Mouse (Mus musculus): ENCODE results near the gene P4ha2.
"Not testable (repeated sequence)": the region's sequence is repeated elsewhere in the genome, so short reads cannot be mapped to it uniquely, and the experiment has no call there.

The P4ha2 gene

DNA sequence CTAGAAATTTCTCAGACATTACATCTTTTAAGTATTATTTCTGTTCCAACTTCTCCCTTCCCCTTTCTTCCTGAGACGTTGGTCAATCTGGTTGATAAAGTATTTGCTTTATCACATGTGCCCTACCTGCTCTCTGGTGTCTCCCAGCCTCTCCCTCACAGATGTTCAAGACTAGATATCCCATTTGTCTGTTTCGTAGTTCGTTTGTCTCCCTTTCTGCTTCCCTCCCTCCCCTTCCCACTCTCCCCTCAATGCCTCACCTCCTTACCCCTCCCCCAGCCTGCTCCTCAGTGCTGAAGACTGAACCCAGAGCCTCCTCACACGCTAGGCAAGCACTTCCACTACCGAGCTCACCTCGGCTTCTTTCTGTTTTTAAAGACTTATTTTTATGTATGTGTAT lies 35.0 kb downstream of the P4ha2 start:
- no peak for DNase-seq (ENCODE audit: low spot score)

DNA sequence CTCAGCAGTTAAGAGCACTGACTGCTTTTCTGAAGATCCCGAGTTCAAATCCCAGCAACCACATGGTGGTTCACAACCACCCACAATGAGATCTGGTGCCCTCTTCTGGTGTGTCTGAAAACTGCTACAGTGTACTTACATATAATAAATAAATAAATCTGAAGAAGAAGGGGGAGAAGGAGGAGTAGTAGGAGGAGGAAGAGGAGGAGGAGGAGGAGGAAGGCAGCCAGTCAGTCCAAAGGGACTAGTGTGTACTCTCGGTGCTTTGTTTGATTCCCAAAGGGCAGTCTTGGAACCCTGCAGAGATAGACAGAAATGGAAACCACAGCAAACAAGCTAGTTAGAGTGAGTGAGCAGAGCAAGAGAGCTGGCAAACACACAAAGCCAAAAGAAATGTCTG lies 40.3 kb downstream of the P4ha2 start:
- not testable (repeated sequence) for DNase-seq (ENCODE audit: low spot score)

GRCm38 (mm10) chr11:54141200-54141971 lies 41.5 kb downstream of the P4ha2 start:
- no peak for DNase-seq (ENCODE audit: low spot score)

DNA sequence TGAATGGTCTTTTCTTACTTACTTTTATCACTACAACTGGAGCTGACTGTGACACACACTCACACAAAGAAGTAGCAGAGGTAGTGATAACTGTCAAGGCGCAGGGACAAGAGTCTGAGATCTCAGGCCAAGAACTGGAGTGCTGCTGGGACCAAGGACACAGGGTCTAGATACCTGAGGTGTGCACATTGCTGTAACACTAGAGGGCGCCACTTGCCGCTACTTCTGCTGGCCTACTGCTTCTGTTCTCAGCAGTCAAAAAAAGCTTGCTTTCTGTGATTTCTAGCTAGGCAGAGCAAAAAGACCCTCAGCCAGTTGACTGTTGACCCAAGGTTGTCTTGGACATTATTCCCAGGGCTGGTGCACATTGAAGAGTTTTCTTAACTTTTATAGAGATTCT lies 45.0 kb downstream of the P4ha2 start:
- peak; percentile 40 for DNase-seq (ENCODE audit: low spot score)

GRCm38 (mm10) chr11:54145990-54146389 lies 46.1 kb downstream of the P4ha2 start:
- DNase-seq (ENCODE audit: low spot score) = no peak

DNA sequence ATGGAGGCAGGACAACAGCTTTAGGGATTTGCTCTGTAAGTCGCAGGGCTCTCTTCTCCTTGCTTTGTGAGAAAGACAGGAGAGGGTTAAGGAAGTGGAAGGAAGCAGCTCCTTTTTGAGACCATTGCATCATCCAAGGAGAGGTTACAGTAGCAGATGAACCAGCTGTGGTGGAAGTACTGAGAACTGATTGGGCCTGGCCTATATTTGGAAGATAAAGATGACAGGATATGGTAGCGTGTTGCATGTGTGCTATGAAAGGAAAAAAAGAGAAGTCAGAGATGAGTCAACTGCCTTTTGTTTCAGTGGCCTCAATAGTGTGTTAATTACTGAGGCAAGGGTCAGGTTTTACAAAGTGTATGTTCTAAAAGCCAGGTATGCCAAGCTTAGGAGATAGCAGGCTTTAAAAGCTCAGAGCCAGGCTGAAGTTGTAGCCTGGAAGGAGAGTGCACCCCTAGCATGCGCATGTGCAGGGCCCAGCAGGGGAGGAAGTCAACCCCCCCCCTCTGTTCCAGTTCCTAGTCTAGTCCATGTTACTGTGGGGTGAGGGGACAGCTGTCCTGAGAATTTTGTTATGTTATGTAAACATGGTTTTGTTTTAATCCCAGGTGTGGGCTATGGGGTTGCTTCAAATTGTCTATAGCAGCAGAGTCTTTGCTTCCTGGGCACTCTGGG lies 50.0 kb downstream of the P4ha2 start:
- DNase-seq (ENCODE audit: low spot score) = no peak

DNA sequence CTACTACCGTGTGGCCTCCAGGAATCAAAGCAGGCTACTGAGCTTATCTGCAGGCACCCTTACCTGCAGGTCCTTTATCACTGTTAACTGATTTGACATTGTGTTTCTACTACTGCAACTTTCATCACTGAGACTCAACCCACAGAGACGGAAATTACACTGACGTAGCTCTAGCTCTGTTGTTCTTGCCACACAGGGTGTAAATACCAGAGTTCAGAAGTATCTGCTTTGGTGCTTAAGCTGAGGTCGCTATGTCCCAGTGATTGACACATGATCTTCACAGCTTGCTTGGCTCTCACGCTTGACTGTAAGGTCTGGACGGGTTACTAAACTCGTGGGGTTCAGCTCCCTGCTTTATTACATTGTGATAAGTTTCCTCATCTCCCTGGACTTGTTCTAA lies 51.2 kb downstream of the P4ha2 start:
- no peak for DNase-seq (ENCODE audit: low spot score)

DNA sequence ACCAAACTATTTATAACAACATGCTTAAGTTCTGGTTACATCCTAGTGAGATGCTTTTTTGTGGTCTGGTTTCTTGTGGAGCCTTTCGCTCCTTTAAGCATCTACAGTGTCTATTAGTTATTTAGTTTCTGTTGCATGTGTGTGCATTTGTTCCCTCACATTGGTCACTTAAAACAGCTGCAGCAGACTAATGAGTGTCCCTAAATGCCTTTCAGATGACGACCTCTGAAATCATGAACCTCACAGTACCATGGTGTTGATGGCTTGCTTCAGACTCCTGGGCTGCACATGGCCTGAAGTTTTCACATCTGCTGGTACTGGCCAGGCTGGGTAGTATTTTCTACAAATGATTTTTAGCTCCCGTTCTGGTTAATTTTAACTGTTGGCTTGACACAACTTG lies 53.1 kb downstream of the P4ha2 start:
- no peak for DNase-seq (ENCODE audit: low spot score)

- peak; percentile 33 for DNase-seq (ENCODE audit: low spot score)
Measured at GRCm38 (mm10) chr11:54155864-54156263, 56.0 kb downstream of the P4ha2 start.

GRCm38 (mm10) chr11:54156504-54156903 lies 56.6 kb downstream of the P4ha2 start:
- no peak for DNase-seq (ENCODE audit: low spot score)

DNA sequence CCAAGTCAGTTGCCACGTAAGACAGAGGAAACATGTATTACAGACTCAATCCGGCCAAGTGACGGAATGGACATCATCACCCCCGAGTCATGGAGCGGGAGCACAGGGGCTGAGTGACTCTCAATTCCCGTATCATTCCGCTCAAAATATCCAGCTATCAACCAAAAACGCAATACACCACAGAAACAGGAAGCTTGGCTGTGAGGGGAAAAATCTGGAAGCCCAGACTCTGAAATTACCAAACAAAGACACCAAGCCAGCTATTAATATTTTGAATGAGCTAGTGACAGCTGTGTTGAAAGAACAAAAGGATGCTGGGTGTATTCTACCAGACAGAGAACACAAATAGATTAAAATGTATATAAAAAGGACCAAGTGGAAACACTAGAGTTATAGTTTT lies 57.7 kb downstream of the P4ha2 start:
- peak; percentile 35 for DNase-seq (ENCODE audit: low spot score)

- no peak for DNase-seq (ENCODE audit: low spot score)
Measured at GRCm38 (mm10) chr11:54160435-54160834, 60.5 kb downstream of the P4ha2 start.

- DNase-seq (ENCODE audit: low spot score) = no peak
Measured at GRCm38 (mm10) chr11:54160920-54161319, 61.0 kb downstream of the P4ha2 start.

DNA sequence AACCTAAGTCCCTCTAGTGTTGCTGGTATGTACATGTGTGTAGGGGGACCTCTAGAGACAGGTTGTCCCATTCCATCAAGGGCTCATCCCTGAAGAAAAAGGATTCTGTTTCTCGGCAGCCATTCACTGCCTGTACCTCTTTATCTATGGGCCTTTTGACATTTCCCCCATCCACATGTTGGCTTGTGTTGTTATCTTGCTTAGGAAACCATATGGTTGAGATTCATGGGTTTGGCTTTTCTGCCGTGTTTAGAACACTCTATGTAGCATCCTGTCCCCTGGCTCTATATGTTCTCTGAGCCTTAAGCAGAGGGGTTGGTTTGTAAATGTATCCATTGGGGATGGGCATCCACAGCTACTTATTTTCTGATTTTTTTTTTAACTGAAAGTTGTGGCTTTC lies 61.6 kb downstream of the P4ha2 start:
- DNase-seq (ENCODE audit: low spot score) = no peak

- no peak for DNase-seq (ENCODE audit: low spot score)
Measured at GRCm38 (mm10) chr11:54162968-54163367, 63.1 kb downstream of the P4ha2 start.

GRCm38 (mm10) chr11:54169432-54170295 lies 69.8 kb downstream of the P4ha2 start:
- DNase-seq (ENCODE audit: low spot score) = no peak

DNA sequence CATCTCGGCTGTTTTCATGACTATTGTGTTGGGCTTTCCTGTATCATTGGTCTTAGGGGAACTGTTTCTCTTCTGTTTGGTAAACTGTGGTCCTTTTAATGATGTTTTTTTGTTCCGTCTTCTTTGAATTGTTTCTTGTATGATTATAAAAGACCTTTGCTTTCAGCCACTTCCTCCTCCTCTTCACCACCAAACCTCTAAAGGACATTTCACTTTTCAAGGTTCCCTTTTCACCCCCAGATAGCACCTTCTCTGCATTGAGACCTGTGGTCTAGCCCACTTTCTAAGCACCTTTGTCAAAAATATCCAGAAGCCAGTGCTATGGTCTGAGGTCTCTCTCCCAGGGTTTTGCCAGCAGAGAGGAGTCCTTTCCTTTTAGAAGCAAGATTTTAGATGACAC lies 71.3 kb downstream of the P4ha2 start:
- no peak for DNase-seq (ENCODE audit: low spot score)

- no peak for DNase-seq (ENCODE audit: low spot score)
Measured at GRCm38 (mm10) chr11:54174226-54174625, 74.3 kb downstream of the P4ha2 start.

GRCm38 (mm10) chr11:54174877-54175276 lies 75.0 kb downstream of the P4ha2 start:
- no peak for DNase-seq (ENCODE audit: low spot score)
